Mouse (Mus musculus) common myeloid progenitor, adult 5-6 weeks (primary cell): ENCODE results near the gene Cenpo. TPM values are rescaled to one million over a fixed set of nuclear protein-coding genes. Genes with fewer than 3 reads are reported as not detected.
"Not testable (repeated sequence)": the region's sequence is repeated elsewhere in the genome, so short reads cannot be mapped to it uniquely, and the experiment has no call there.

Experiments used
- ATAC-seq: replicated peaks from 2 replicates; pipeline ENCODE4 v1.8.0; 2016; ENCODE audit warnings: low read depth, mild to moderate bottlenecking, moderate TSS enrichment, inconsistent platforms; ENCODE audit not compliant: poor library complexity, severe bottlenecking
- total RNA-seq: library from RNA; stranded (forward); fragments of 200-1000, 187-1606 nt; gene quantifications from 2 replicates; pipeline ENCODE4 v1.2.3, GENCODE M21; 2017

Cenpo gene
- total RNA-seq = 37.6 and 44.2 TPM in 2 replicates

GRCm38 (mm10) chr12:4233572-4234508 lies at the start of gene Cenpo, which contains the start of gene Ptrhd1:
Gene Cenpo, minus strand, starts transcription at chr12:4234294.
Gene Ptrhd1, plus strand, starts transcription at chr12:4234027.
- ATAC-seq = peak; percentile 92

GRCm38 (mm10) chr12:4279878-4280277 lies 45.8 kb upstream of the Cenpo start:
- peak; percentile 68; the same call in 1 of the 2 replicates for ATAC-seq

- ATAC-seq = peak; percentile 73
These were observed 45.1 kb upstream of the Cenpo start for GRCm38 (mm10) chr12:4278978-4279755.

DNA sequence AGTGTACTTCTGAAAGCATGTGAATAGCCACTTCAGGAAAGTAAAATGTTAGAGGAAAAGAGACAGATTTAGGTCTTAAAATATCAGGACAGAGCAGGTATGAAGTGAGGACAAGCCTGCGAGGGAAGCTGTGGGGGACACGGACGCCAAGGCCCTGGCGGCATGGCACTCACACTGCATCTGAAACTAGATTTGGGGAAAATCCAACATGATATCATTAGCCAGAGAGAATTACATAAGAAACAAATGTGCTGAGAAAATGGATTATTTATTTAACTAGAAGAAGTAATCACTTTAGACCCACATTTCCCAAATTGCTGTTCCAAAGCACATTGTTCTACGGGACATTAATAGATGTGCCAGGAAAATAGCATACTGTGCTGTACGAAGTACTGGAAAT lies 37.0 kb upstream of the Cenpo start:
- ATAC-seq = no peak

- no peak for ATAC-seq
These were observed 33.7 kb upstream of the Cenpo start for GRCm38 (mm10) chr12:4267765-4268164.

DNA sequence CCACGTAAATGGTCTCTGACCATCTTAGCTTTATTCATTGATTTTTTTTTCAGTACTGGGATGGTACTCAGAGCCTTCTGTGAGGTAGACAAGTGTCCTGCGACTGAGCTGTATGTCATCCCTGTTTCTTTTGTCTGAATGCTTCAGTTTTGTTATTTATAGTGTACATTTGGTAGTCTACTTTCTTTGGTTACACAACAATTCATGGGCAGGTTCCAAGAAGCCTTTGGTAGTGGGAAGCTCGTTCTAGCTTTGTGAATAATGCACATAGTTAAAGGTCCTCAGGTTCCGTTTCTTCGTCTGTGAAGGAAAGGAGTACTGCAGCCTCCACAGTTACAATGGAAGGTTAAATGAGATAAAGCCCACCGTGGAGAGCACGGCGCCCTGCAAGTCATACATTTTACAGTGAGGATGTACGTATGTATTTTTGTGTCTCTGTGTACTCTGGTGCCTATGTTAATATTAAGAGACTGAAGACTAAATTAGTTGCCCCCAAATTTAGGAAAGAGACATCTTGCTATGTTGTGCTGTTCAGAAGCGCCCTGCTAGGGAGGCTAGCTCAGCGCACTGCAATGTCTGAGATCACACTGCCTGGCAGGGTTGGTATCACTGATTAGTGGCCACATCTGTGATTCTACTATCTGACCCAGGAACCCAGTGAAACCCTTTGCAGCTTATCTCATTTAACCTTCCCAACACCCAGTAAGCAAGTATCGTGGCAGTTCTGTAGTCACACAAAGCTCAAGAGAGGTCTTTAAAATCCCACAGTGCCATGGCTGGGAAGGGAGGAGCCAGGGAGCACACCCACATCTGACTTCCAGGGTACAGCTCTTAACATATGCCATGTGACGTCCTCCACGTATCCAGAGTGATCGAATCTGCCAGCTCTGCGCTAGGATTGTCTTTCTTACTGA lies 18.9 kb upstream of the Cenpo start:
- ATAC-seq = peak; percentile 85

DNA sequence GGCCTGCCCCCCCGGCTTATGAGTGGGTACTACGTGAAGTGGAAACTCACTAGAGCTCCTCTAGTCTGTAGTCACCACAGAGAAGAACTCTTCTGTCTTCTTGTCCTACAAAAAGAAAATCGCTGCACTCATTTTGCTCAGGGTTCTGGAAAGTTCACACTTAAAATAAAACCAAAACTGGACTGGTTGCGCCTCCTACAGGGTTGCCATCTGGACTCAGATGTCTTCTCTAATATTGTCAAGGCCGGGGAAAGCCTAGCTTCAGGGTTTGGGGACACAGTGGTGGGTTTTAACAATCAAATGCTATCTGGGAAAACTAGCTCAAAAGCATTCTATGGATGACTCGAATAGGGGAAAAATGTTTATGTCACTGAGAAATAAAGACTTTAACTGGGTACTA lies 15.7 kb upstream of the Cenpo start:
- ATAC-seq = no peak

- no peak for ATAC-seq
These were observed 11.6 kb upstream of the Cenpo start for GRCm38 (mm10) chr12:4245742-4246141.

- ATAC-seq = no peak
These were observed 9.7 kb upstream of the Cenpo start for GRCm38 (mm10) chr12:4243805-4244204.

GRCm38 (mm10) chr12:4240281-4240680 lies 6.2 kb upstream of the Cenpo start:
- ATAC-seq = not testable (repeated sequence)

- no peak for ATAC-seq
These were observed 3.4 kb upstream of the Cenpo start for GRCm38 (mm10) chr12:4237481-4237880.

- ATAC-seq = no peak
These were observed 1.3 kb downstream of the Cenpo start for GRCm38 (mm10) chr12:4232777-4233176.

DNA sequence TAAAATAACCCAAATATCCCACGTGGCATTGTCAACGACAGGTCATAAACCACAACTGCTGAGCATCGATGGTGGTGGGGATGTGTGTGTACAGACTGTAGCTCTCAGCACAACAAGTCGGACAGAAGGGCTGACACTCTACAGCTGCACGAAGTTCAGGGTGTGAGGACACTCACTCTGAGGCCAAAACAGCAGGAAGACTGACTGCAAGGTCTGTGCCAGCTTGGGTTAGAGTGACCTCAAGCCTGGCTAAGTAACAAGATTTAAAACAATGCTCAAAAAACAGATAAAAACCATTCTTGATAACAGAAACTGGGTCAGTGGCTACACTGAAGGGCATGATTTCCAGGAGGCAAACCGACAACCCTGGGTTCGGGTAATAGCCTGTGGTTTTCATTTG lies 3.9 kb downstream of the Cenpo start:
- ATAC-seq = no peak

DNA sequence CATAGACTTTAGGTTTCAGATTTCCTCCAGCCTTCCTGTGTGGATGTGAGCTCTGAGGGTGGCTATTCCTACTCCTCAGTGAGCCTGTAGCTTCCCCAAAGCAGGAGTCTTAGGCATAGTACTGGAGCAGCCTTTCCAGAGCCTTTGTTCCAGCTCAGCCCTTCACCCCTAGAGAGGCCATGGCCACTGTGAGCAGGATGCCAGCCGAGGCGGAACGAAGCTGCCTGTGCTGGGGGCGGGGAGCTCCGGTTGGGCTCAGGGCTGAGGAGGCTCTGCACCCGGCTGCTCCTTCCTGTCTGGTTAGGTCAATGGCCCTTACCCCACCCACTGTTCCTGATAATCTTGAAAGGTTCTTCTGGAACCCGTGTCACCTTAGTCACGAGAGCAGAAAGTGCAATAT lies 21.2 kb downstream of the Cenpo start:
- no peak for ATAC-seq

GRCm38 (mm10) chr12:4211174-4211573 lies 22.9 kb downstream of the Cenpo start:
- peak; percentile 76 for ATAC-seq

GRCm38 (mm10) chr12:4209196-4209595 lies 24.9 kb downstream of the Cenpo start:
- ATAC-seq = no peak

- peak; percentile 87 for ATAC-seq
These were observed 25.5 kb downstream of the Cenpo start for GRCm38 (mm10) chr12:4208405-4209133.

DNA sequence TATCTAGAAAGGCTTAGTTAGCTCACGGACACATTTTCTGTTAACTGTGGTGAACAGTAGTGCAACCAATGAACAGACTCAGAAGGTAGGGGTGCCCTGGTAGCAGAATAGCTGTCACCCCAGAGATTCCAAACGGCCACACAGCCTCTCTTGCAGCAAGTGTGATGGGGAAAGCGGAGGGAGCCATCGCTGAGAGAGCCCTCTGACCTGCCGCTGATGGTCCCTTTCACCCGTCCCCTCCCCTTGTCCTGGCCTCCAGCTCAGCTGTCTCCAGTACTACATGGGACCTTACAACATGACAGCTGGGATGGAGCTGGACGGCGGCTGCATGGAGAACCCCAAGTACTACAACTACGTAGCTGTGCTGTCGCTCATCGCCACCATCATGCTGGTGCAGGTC lies 28.0 kb downstream of the Cenpo start:
- ATAC-seq = no peak

- no peak for ATAC-seq
These were observed 31.9 kb downstream of the Cenpo start for GRCm38 (mm10) chr12:4202206-4202605.
